Mouse (Mus musculus) cerebellum, adult 11-12 months (tissue): Measurements from ENCODE around the gene Cdh4.

ENCODE experiments used
- DNase-seq: peaks from one replicate; pipeline ENCODE4 v3.0.0; 2022

Cdh4 gene

DNA sequence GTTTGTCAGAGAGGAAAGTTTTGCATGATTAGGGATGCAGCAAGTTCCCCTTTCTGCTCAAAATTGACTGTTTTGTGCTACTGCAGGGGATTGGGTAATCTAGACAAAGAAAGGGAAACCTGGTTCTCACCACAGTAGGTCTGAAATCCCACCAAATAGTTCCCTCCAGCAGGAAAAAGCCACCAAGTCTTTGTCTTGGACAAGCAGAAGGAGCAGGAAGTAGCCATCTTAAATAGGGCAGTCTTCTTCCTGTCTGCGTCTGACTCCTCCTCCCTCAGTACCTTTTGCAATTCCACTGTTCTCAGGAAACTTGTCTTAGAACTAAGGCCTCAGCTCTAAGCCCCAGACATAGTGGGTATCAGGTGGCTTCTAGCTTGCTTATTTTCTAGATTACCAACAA, 360.2 kb downstream of the Cdh4 start:
- DNase-seq = no peak

DNA sequence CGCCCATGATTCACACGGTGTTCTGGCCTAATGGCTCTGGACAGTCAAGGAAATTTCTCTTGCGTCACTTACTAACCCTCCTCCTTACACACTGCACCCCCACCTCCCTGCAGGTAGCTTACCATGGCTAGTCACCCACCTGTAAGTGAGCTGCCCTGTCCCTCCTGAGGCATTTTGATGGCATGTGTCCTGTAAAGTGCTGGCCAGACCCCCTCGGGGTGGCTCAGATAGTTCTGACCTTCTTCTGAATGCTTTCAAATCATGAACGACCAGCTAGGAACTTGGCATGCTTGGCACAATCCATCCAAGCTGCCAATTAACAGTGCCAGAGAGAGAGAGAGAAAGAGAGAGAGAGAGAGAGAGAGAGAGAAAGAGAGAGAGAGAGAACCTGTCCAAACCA, 368.9 kb downstream of the Cdh4 start:
- DNase-seq = no peak

DNA sequence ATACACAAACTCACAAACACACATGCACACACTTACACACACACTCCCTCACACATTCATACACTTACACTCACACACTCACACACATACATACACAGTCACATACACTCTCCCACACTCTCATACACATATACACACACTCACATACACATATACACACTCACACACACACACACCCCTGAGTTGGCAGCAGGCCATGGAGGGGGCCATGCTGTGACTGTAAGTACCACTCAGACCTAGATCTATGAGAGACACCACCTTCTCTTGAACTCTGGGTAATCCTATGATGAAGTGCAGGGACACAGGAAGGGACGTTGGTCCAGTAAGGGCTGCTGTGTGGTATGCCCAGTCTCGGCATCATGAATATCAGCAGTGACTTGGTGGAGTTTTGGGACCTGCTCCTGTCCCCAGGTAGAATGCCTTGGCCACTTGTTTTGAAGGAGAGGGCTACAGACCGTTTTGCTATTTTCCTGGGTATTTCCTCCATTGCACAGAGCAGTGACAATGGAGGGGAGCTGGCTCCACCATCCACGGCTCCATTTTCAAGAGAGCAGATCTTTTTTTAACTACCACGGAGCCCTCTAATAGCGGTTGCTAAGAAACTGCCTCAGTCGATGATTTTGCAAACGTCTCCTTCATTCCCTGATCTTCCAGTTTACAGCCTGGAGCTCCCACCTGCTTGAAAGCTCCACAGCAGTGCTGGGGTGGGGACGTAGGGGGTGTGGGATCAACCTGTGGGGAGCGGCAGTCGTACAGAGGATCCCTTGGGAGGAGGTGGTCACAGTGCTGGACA, 371.0 kb downstream of the Cdh4 start:
- DNase-seq = no peak

DNA sequence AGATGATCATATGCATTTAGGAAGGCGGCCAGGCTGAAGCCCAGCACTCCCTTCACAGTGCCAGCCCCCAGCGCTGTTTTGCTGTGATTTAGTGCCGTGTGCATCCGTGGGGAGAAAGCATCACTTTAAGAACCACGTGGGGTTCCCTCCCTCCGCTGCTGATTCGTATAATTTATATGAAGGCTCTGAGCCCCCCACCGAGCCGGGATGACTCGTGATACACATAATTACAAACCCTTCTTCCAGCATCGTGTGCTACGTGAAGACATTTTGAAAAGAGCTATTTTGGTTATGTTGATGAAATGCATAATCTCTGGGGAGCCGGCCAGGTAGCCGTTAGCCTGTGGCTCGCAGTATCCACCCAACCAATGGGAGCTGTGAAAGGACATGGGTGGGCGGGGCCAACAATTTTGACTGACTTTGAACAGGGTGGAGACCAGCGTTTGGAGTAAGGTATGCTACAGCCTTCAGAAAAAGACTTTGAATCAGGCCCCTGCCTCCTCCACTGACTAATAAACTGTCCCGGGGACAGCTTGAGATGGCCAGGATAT, 382.6 kb downstream of the Cdh4 start:
- no peak for DNase-seq

DNA sequence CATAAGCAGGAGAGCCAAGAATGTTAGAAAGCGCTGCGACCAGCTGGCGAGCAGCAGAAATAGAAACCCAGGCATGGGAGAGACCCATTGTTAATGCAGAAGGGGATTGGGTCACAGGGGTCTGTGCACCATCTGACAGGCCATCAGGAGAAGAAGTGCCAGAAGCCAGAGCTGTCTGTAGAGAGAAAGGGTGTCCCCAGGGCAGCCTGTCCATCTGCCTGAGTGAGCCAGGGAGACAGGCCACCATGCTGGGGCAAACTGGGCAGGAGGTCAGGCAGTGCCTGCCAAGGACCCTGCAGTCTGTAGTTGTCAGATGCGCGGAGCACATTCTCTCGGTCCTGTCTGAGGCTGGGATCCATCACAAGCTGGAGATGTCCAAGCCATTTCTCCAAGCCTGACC, 386.7 kb downstream of the Cdh4 start:
- DNase-seq = peak; percentile 24

DNA sequence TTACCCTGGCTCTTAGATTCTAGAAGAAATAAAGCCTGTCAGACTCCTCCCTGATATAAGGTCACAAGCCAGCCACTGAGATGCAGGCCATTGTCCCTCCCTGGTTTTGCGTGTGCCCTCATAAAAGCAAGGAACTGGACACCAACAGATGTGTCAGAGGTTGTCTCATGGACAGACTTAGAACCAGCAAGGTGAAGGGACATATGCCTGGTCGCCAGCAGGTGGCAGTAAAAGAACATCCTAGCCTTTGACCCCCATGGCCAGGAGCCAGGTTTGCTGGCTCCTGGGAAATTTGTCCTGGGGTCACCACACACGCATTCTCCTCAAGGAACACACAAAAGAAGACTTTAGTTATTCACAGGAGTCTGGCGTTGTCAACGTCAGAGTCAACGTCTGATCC, 387.7 kb downstream of the Cdh4 start:
- DNase-seq = no peak

DNA sequence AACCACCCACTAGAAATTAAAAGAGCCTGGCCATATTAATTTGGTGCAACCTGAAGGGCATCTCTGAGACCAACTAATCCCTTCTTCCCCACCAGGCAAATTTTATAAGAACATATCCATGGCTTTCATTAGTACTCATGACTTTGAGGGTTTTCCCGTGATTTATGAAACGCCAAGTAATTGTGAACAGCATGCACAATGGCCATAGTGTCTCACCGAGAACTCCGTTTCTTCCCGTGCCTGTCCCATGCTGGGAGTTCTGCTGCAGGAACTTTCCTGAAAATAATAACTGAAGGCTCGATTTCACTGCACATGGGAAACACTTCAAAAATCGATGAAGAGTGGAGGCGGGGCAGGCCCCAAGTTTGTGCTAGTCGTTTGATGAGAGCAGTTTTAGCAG, 392.7 kb downstream of the Cdh4 start:
- DNase-seq = no peak

DNA sequence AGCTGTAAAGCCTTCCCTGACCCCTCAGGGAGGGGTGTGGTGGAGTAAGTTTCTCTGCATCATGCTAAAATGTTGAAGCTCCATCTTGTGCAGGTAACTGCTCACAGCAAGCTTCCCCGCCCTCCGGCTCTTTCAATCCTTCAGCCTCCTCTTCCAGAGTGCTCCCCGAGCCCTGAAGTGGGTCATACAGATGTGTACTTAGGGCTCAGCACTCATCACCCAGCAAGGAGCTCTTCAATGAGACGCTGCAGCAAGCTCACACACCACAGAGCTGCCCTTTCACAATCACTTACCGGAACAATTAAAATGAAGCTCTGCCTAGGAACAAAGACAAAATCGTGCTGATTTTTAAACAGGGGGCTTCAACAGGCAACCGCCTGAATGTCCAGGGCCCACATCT, 393.3 kb downstream of the Cdh4 start:
- DNase-seq = no peak

DNA sequence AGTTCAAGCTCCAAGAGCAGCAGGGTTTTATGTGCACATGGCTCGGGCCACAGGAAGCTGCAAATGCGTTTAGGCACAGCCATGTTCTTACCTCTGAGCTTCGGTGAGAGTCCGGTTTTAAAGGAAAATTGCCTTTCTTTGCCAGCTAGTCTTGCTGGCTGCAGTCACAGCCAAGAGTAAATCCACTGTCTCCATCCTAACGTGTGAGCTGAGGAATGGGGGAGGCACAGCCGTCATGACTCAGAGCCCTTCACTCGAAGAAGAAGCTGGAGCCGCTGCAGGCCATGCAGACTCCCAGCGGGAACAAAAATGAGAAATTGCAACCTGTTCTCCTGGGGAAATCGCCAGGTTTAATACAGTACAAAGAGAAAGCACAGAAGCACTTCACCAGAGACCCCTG, 395.0 kb downstream of the Cdh4 start:
- no peak for DNase-seq

DNA sequence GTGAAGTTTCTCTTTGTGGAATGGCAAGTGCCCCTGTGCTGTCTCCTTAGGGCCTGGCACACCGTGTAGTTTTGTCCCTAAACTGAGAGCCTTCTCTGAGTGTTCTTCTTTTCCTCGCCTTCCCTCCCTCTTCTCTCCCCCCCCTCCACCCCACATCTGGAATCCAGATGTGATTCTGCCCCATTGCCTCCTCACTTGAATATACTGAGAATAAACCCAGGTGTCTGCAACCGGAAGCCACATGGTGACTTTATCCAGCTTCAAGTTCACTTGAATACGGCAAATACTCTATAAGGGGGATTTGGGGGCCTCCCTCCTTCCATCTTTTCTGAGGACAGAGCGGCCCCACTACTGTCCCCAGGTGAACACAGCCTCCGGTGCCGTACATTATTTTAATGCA, 395.8 kb downstream of the Cdh4 start:
- no peak for DNase-seq

DNA sequence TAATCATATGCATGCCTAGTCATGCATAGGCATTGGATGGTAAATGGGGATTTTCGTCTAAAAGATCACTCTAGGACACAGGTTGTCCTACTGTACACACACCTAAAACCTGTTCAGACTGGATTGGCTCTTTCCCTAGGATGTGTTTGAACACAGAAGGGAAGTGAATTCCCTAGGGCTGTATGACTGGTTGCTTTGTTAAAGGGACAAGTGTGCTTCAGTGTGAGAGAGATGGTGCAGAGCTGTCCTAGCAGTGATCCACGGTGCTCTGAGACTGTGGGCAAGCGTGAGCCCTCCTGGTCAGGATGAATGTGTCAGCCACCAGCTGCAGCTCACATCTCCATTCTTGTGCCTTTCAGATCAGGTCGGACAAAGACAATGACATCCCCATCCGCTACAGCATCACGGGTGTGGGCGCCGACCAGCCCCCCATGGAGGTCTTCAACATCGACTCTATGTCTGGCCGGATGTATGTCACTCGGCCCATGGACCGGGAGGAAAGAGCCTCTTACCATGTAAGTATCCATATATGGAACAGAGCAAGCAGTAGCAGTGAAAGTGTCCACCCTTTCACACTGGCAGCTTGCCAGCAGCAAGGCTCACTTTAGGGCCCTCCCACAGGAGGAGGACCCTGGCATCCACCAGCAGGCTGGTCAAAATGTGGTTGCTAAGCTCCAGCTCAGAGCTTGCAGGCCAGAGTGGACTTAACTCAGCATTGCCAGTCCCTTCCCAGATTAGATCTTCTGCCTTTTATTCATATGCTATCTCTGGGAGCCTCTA, 400.6 kb downstream of the Cdh4 start:
- DNase-seq = no peak

DNA sequence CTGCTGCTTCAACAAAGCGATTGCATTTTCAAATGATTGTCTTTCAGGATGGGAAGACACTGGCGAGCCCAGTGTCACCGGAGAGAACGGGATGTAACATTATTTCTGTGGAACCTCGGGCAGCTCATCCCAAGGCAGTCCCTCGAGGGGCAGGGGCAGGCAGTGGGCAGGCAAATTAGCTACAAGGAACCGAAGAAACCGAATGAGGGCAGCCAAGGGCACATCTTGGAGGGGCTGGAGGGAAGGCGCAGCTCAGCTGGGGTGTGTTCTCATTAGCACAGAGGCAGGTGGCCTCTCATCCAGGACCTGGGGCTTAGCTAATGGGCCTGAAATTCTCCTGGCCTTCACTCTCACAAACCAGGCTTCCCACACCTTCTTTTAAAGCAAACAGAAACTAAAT, 407.5 kb downstream of the Cdh4 start:
- no peak for DNase-seq

DNA sequence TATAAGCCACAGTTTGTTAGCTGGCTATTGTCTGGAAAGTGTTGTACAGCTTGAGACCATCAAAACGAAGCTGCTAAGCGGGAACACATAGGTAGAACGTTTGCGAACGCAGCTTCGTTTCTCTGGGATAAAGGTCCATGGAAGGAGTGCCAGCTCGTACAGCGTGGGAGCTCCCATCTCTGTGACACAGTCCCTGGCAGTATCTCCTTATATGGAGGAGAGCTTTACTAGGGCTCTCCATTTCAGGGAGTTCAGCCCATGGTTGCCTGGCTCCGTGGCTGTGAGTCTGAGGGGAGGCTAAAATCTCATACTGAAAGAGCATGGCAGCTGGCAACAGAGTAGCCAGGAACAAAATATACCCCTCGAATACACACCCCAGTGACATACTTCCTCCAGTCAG, 409.9 kb downstream of the Cdh4 start:
- no peak for DNase-seq

DNA sequence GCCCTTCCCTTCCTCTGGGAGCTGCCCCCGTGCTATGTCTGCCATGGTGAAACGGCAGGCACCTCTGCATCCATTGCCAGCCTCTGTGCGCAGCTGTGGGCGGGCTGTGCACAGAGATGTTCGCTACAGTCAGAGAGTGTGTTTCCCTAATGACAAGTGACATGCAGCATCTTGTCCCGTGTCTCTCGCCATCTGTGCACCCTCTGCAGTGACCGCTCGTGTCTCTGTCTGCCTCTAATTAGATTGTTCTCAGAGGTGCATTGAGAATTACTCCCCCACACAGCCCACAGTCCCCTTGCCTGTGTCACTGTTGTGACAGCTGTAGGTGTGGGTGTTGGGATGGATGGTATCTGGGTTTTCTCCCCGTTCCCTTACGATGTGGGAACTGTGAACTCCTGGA, 410.6 kb downstream of the Cdh4 start:
- no peak for DNase-seq

DNA sequence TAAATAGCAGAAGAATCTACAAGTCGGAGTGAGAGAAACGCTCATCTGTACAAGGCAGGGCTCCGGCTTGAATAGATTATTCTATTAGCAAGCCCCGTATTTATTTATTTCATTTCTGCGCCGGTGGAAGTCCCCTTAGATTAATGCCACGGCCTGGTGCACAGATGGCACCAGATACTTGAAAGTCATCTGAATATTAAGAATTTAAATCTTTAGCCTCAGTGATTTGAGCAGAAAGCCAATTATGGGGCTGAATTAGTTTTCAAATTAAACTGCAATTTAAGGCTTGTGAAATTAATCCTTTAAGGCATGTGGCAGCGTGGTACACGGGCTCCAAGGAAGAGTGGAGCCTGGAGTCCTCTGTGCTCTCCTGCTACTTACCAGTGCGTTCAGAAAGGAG, 411.7 kb downstream of the Cdh4 start:
- DNase-seq = no peak

DNA sequence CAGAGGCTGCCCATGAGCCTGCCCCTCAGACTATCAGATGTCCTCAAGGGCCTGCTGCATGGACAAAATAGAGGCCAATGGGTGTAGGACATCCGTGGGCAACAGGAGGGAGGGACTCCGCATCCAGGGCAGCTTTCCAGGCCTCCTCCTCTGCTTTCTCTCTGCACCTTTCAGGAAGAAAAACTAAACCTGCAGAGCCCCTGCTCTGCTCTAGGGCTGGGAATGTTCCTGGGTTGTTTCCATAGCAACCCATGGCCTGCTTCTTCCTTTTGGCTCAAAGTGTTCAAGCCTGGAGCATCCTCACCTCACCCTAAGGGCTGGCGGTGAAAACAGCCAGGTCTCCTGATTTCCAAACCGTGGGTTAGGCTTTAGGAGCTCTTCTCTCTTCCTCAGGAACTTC, 414.9 kb downstream of the Cdh4 start:
- DNase-seq = no peak

DNA sequence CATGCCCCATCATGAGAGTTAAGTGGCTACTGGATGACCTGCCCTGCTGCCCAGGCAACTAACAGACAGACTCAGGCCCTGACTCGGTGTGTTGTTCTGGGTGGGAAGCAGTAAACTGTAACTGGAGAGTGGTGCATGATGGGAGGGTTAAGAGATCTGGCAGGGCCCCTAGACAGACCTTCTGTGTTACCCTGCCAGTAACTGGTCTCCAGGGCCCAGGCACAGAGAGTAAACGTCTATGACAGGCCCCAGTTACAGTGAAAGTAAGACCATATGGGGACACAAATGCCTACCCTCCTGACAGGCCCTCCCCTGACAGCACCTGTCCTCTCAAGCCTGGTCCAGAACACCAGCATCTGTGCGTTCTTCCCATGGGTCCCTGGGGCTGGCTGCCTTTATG, 420.4 kb downstream of the Cdh4 start:
- DNase-seq = no peak

DNA sequence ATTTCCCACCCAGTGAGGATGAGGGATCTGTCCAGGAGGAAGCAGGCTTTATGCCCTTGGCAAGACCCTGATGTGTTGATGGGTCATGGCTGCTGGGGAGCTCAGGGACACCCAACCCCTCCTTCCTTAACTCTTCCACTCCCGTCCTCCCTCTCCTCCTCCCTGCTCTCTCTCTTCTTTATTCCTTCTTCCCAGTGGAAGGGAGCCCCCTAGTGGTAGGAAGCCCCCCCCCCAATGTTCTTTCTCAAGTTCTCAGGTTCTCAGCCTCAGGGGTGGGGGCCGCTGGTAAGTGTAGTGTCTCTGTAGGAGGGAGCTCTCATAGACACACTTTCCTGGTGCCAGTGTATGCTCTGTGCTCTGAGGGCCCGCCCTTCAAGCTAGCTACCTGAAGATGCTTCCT, 421.0 kb downstream of the Cdh4 start:
- DNase-seq = no peak

DNA sequence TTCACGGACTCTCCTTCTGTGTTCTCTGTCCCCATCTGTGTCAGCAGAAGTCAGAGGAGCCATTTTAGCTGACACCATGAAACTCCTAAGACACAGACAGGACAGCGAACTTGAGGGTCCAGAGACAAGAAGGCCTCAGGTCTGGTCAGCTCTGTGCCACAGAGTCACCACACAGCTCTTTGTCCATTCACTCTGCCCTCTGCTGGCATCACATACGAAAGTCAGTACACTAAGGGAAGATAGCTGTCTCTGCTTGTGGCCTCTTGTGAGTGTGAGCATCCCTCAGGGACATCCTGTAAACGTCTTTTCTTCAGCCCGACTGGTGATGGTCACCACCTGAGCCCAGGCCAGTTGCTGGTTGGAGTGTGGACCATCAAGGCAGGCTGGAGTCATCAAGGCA, 422.9 kb downstream of the Cdh4 start:
- DNase-seq = no peak

DNA sequence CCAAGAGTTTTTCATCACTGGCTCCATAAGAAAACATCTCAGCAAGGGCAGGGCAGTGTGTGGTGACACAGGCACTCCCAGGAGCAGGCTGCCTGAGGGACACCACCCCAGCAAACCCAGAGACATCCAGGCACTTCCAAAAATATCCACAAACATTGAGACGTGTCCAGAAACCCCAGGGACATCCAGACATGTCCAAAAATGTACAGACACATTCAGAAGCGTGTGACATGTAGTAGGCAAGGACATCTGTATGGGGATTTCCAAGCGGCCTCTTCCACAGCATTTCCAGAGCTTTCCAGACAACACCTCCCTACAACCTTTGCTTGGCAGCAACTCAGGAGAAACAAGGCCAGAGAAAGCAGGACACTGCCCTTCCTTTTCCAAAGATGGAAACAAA, 425.4 kb downstream of the Cdh4 start:
- DNase-seq = no peak

DNA sequence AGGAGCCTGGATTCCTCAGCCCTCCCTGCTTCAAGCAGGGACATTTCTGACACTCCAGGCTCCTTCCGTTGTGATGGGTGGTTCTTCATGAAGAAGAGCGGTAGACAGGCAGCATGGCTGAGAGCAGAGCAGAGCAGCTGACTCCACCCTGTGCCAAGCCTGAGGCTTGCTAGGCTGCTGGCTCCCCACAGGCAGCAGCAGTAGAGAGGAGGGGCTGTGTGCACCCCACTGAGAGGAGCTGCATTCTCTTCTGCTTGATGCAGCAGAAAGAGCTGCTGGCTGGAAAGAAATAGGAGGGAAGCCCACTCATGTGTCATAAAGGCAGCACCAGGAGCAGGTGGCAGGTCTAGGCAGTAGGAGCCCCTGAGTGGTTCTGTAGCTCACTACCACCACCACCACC, 427.6 kb downstream of the Cdh4 start:
- peak; percentile 21 for DNase-seq

DNA sequence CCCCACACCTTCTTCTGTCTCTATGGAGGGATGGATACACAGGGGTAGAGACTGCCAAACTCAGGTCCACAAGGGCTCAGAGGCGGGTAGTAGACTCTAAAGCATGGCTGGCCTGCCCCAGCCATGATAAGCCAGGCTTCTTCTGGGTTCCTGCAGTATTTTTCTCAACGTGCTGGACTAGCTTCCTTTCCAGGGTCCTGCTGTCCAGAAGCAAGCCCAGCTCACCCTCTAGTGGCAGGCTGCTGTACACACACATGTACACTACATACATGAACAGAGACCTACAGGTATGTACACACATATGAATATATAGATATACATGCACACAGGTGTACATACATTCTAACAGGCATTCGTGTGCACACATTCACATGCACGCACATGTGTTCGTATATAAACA, 430.5 kb downstream of the Cdh4 start:
- DNase-seq = peak; percentile 19

DNA sequence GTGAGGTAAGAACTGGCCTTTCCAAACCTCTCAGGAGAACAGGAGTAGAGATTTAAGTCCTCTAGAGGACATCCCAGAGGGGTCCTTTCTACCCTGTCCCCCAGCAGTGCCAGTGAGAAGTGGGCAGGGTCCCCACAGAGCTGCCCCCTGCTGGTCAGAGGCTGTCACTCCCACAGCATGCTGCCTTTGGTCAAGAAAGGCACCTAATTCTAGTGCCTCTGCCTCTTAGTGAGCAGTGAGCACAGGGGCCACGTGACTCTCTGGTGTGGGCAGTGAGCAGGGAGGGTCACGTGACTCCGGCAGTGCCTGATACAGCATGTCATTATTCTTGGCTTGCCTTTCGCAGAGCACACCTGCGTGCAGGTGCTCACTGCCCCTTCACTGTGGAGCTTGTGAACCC, 431.1 kb downstream of the Cdh4 start:
- no peak for DNase-seq

DNA sequence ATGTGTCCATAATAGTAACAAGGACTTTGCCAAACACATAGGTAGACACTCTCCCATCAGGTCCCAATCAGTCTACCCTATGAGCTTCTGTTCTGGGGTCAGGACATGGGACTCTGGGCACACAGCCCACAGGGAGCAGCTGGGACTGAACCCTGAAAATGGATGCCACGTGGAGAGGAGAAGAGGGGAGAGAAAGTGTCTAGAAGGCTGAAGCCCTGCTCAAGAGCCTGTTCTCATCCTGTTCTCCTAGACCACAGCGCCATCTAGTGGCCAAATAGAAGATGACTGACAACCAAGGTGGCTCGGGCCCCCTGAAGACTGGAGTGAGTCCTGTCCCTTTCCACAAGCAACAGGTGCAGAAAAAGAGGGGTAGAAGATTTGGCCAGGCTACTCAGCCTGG, 432.9 kb downstream of the Cdh4 start:
- DNase-seq = peak; percentile 54
